Mouse (Mus musculus): Measurements from ENCODE around the gene P3h2.

GRCm38 (mm10) chr16:25952005-25952404, 153.6 kb downstream of the P3h2 start:
- TF ChIP-seq CTCF (IDR thresholded peaks at IDR 0.05; ENCODE audit: low read depth) (peak; percentile 74), EP300 (optimal IDR thresholded peaks at IDR 0.05) (no peak)
